Mouse (Mus musculus): ENCODE measurements around the gene Defb23. TPM values are rescaled to one million over a fixed set of nuclear protein-coding genes. Genes with fewer than 3 reads are reported as not detected.
"Not testable (repeated sequence)": the region's sequence is repeated elsewhere in the genome, so short reads cannot be mapped to it uniquely, and the experiment has no call there.

Defb23 gene
- polyA plus RNA-seq, 1 experiment from 2014 or later, result not detected

GRCm38 (mm10) chr2:152446642-152447041 lies 17.8 kb downstream of the Defb23 start:
- no peaks in the 10 kb centered on the region for H3K36me3 ChIP-seq (ENCODE audit: control insufficient read depth, insufficient read depth, low read length)
- H3K9ac ChIP-seq (replicated peaks; ENCODE audit: low read length), result no peak overlapping the region
- no peaks in the 10 kb centered on the region for H3K9me3 ChIP-seq (ENCODE audit: control insufficient read depth, low read length)
- whole genome bisulfite sequencing, result 68% methylated on average over 2 of the region's 2 CpGs
- DNase-seq (no peak), ATAC-seq (ENCODE audit: low FRiP score, low TSS enrichment) (no peak)
- H3K4me1 ChIP-seq (ENCODE audit: control insufficient read depth, insufficient read depth, low read length), result no peaks in the 10 kb centered on the region
- H3K4me2 ChIP-seq (ENCODE audit: low read length), result no peak overlapping the region
- H3K27ac ChIP-seq (replicated peaks; ENCODE audit: low read depth, low read length), result no peak overlapping the region
- no peak overlapping the region for H3K4me3 ChIP-seq (replicated peaks; ENCODE audit: low read depth, low read length)
- no peaks in the 10 kb centered on the region for H3K27me3 ChIP-seq (ENCODE audit: control insufficient read depth, insufficient read depth, low read length)

GRCm38 (mm10) chr2:152443281-152443680 lies 21.1 kb downstream of the Defb23 start:
- WGBS, result 90% methylated on average over 8 of the region's 8 CpGs

GRCm38 (mm10) chr2:152442322-152442721 lies 22.1 kb downstream of the Defb23 start:
- no peak overlapping the region for H3K4me2 ChIP-seq (ENCODE audit: low read length)
- WGBS, result 51% methylated on average over 4 of the region's 4 CpGs
- H3K36me3 ChIP-seq (ENCODE audit: control insufficient read depth, insufficient read depth, low read length), result no peaks in the 10 kb centered on the region
- no peak overlapping the region for H3K27ac ChIP-seq (replicated peaks; ENCODE audit: low read depth, low read length)
- peaks cover under 1% of the 10 kb centered on the region for H3K4me1 ChIP-seq (ENCODE audit: control insufficient read depth, insufficient read depth, low read length)
- no peaks in the 10 kb centered on the region for H3K9me3 ChIP-seq (ENCODE audit: control insufficient read depth, low read length)
- no peak for DNase-seq
- H3K27me3 ChIP-seq (ENCODE audit: control insufficient read depth, insufficient read depth, low read length), result no peaks in the 10 kb centered on the region
- no peak overlapping the region for H3K4me3 ChIP-seq (replicated peaks; ENCODE audit: low read depth, low read length)
- H3K9ac ChIP-seq (replicated peaks; ENCODE audit: low read length), result no peak overlapping the region
- no peak for ATAC-seq (ENCODE audit: low FRiP score, low TSS enrichment)

More at GRCm38 (mm10) chr2:152443281-152443680, 21.1 kb downstream of the Defb23 start:
- peak; percentile 21 for DNase-seq
- no peaks in the 10 kb centered on the region for H3K9me3 ChIP-seq (ENCODE audit: control insufficient read depth, low read length)
- H3K27me3 ChIP-seq (ENCODE audit: control insufficient read depth, insufficient read depth, low read length), result no peaks in the 10 kb centered on the region
- H3K4me2 ChIP-seq (ENCODE audit: low read length), result no peak overlapping the region
- ATAC-seq (ENCODE audit: low FRiP score, low TSS enrichment), result no peak
- H3K4me1 ChIP-seq (ENCODE audit: control insufficient read depth, insufficient read depth, low read length), result no peaks in the 10 kb centered on the region
- H3K36me3 ChIP-seq (ENCODE audit: control insufficient read depth, insufficient read depth, low read length), result no peaks in the 10 kb centered on the region
- no peak overlapping the region for H3K27ac ChIP-seq (replicated peaks; ENCODE audit: low read depth, low read length)
- H3K4me3 ChIP-seq (replicated peaks; ENCODE audit: low read depth, low read length), result no peak overlapping the region
- no peak overlapping the region for H3K9ac ChIP-seq (replicated peaks; ENCODE audit: low read length)

- no peaks in the 10 kb centered on the region for H3K27me3 ChIP-seq (ENCODE audit: control insufficient read depth, insufficient read depth, low read length)
- H3K9me3 ChIP-seq (ENCODE audit: control insufficient read depth, low read length), result no peaks in the 10 kb centered on the region
- no peak for DNase-seq
- no peak overlapping the region for H3K4me3 ChIP-seq (replicated peaks; ENCODE audit: low read depth, low read length)
- H3K27ac ChIP-seq (replicated peaks; ENCODE audit: low read depth, low read length), result no peak overlapping the region
- WGBS, result 90% methylated on average over 2 of the region's 2 CpGs
- H3K4me1 ChIP-seq (ENCODE audit: control insufficient read depth, insufficient read depth, low read length), result peaks cover 5% of the 10 kb centered on the region
- H3K9ac ChIP-seq (replicated peaks; ENCODE audit: low read length), result no peak overlapping the region
- H3K36me3 ChIP-seq (ENCODE audit: control insufficient read depth, insufficient read depth, low read length), result no peaks in the 10 kb centered on the region
- H3K4me2 ChIP-seq (ENCODE audit: low read length), result no peak overlapping the region
- ATAC-seq (ENCODE audit: low FRiP score, low TSS enrichment), result no peak
These were observed 24.6 kb downstream of the Defb23 start for GRCm38 (mm10) chr2:152439833-152440232.

GRCm38 (mm10) chr2:152438963-152439362 lies 25.5 kb downstream of the Defb23 start:
- no peaks in the 10 kb centered on the region for H3K9me3 ChIP-seq (ENCODE audit: control insufficient read depth, low read length)
- no peak for ATAC-seq (ENCODE audit: low FRiP score, low TSS enrichment)
- H3K9ac ChIP-seq (replicated peaks; ENCODE audit: low read length), result no peak overlapping the region
- no peak overlapping the region for H3K4me3 ChIP-seq (replicated peaks; ENCODE audit: low read depth, low read length)
- no peak for DNase-seq
- H3K4me2 ChIP-seq (ENCODE audit: low read length), result no peak overlapping the region
- peaks cover 5% of the 10 kb centered on the region for H3K4me1 ChIP-seq (ENCODE audit: control insufficient read depth, insufficient read depth, low read length)
- no peak overlapping the region for H3K27ac ChIP-seq (replicated peaks; ENCODE audit: low read depth, low read length)
- H3K27me3 ChIP-seq (ENCODE audit: control insufficient read depth, insufficient read depth, low read length), result no peaks in the 10 kb centered on the region
- 58% methylated on average over 1 of the region's 1 CpGs for WGBS
- no peaks in the 10 kb centered on the region for H3K36me3 ChIP-seq (ENCODE audit: control insufficient read depth, insufficient read depth, low read length)

- Histone ChIP-seq H3K9me3 (ENCODE audit: control insufficient read depth, low read length) (no peaks in the 10 kb centered on the region), H3K36me3 (ENCODE audit: control insufficient read depth, insufficient read depth, low read length) (no peaks in the 10 kb centered on the region), H3K27me3 (ENCODE audit: control insufficient read depth, insufficient read depth, low read length) (no peaks in the 10 kb centered on the region), H3K27ac (replicated peaks; ENCODE audit: low read depth, low read length) (0 out of 2 replicates have a peak overlapping the region, but pooled peaks have one; percentile 20), H3K9ac (replicated peaks; ENCODE audit: low read length) (peak overlapping the region; percentile 43), H3K4me1 (ENCODE audit: control insufficient read depth, insufficient read depth, low read length) (peaks cover 5% of the 10 kb centered on the region), H3K4me2 (ENCODE audit: low read length) (peak overlapping the region; percentile 58), H3K4me3 (replicated peaks; ENCODE audit: low read depth, low read length) (peak overlapping the region; percentile 20)
- WGBS, result 4% methylated on average over 23 of the region's 23 CpGs
- peak; percentile 93 for DNase-seq
- ATAC-seq (ENCODE audit: low FRiP score, low TSS enrichment), result peak; percentile 89
These were observed 27.2 kb downstream of the Defb23 start for GRCm38 (mm10) chr2:152436983-152437860.

- no peak for DNase-seq
- WGBS, result 74% methylated on average over 7 of the region's 7 CpGs
- no peak overlapping the region for H3K9ac ChIP-seq (replicated peaks; ENCODE audit: low read length)
These were observed 28.0 kb downstream of the Defb23 start for GRCm38 (mm10) chr2:152436405-152436901.

GRCm38 (mm10) chr2:152428481-152428880 lies 35.9 kb downstream of the Defb23 start:
- not testable (repeated sequence) for H3K9ac ChIP-seq (replicated peaks; ENCODE audit: low read length); H3K4me3 ChIP-seq (replicated peaks; ENCODE audit: low read depth, low read length); H3K4me2 ChIP-seq (ENCODE audit: low read length); H3K36me3 ChIP-seq (ENCODE audit: control insufficient read depth, insufficient read depth, low read length); H3K4me1 ChIP-seq (ENCODE audit: control insufficient read depth, insufficient read depth, low read length); DNase-seq; H3K9me3 ChIP-seq (ENCODE audit: control insufficient read depth, low read length); ATAC-seq (ENCODE audit: low FRiP score, low TSS enrichment); H3K27ac ChIP-seq (replicated peaks; ENCODE audit: low read depth, low read length); H3K27me3 ChIP-seq (ENCODE audit: control insufficient read depth, insufficient read depth, low read length)
- WGBS, result 87% methylated on average over 2 of the region's 2 CpGs

More at GRCm38 (mm10) chr2:152436405-152436901, 28.0 kb downstream of the Defb23 start:
- Histone ChIP-seq H3K27me3 (ENCODE audit: control insufficient read depth, insufficient read depth, low read length) (no peaks in the 10 kb centered on the region), H3K4me2 (ENCODE audit: low read length) (no peak overlapping the region), H3K27ac (replicated peaks; ENCODE audit: low read depth, low read length) (no peak overlapping the region), H3K4me1 (ENCODE audit: control insufficient read depth, insufficient read depth, low read length) (peaks cover 5% of the 10 kb centered on the region), H3K36me3 (ENCODE audit: control insufficient read depth, insufficient read depth, low read length) (no peaks in the 10 kb centered on the region), H3K4me3 (replicated peaks; ENCODE audit: low read depth, low read length) (no peak overlapping the region), H3K9me3 (ENCODE audit: control insufficient read depth, low read length) (no peaks in the 10 kb centered on the region)
- no peak for ATAC-seq (ENCODE audit: low FRiP score, low TSS enrichment)

All from midbrain, embryonic 14.5 days (tissue).